Mouse (Mus musculus) C2C12 (cell line): Measurements from ENCODE around the gene BC049715. TPM values are rescaled to one million over a fixed set of nuclear protein-coding genes. Genes with fewer than 3 reads are reported as not detected.

ENCODE experiments used
- H3K27me3 ChIP-seq: one replicate; pipeline ENCODE4 v1.6.1; 2011; ENCODE audit not compliant: control insufficient read depth, insufficient read depth, insufficient read length
- H3K36me3 ChIP-seq: one replicate; pipeline ENCODE4 v1.6.1; 2011; ENCODE audit not compliant: control insufficient read depth, insufficient read depth
- H3K4me3 ChIP-seq: one replicate; pipeline ENCODE4 v1.5.1; 2011; ENCODE audit warnings: mild to moderate bottlenecking, control low read depth; ENCODE audit not compliant: poor library complexity, insufficient read depth, severe bottlenecking
- H3K79me2 ChIP-seq: one replicate; pipeline ENCODE4 v1.6.1; 2011; ENCODE audit not compliant: control insufficient read depth, insufficient read depth
- H3K79me3 ChIP-seq: one replicate; pipeline ENCODE4 v1.6.1; 2011; ENCODE audit warnings: low read depth, control low read depth
- H3ac ChIP-seq: one replicate; pipeline ENCODE3; 2011; ENCODE audit warnings: low read depth; ENCODE audit not compliant: control insufficient read depth, insufficient read length
- CEBPB ChIP-seq: IDR thresholded peaks from one replicate; pipeline ENCODE4 v1.6.1; 2011; ENCODE audit warnings: low read depth, mild to moderate bottlenecking, control low read depth, moderate library complexity
- CTCF ChIP-seq: IDR thresholded peaks from one replicate; pipeline ENCODE4 v1.5.1; 2011; ENCODE audit not compliant: control insufficient read depth, insufficient read depth, insufficient read length
- FOSL1 ChIP-seq: IDR thresholded peaks from one replicate; pipeline ENCODE4 v1.8.0; 2011; ENCODE audit warnings: mild to moderate bottlenecking, low read length; ENCODE audit not compliant: poor library complexity, insufficient read depth, severe bottlenecking
- MAX ChIP-seq: IDR thresholded peaks from one replicate; pipeline ENCODE4 v1.6.1; 2011; ENCODE audit warnings: mild to moderate bottlenecking, control low read depth
- MYOD1 ChIP-seq: IDR thresholded peaks from one replicate; pipeline ENCODE4 v1.6.1; 2011; ENCODE audit warnings: low read depth; ENCODE audit not compliant: control insufficient read depth, insufficient read length
- MYOG ChIP-seq: IDR thresholded peaks from one replicate; pipeline ENCODE4 v1.6.1; 2011; ENCODE audit not compliant: control insufficient read depth, insufficient read length; ENCODE audit errors: extremely low read depth
- USF1 ChIP-seq: IDR thresholded peaks from one replicate; pipeline ENCODE4 v1.6.1; 2011; ENCODE audit warnings: low read depth, mild to moderate bottlenecking, control low read depth, moderate library complexity
- polyA plus RNA-seq: library from polyadenylated mRNA; unstranded; fragments of >200 nt; fragmentation: generic; extraction: Trizol; gene quantifications from one replicate; pipeline ENCODE4 v1.2.1, GENCODE M21; 2012; ENCODE audit warnings: missing spikeins

Gene BC049715
- polyA plus RNA-seq, 1 experiment, result 0.13 TPM

- no peak for TF ChIP-seq MYOD1
- no peak for TF ChIP-seq MYOG
- TF ChIP-seq FOSL1, result no peak
- TF ChIP-seq CTCF, result no peak
- TF ChIP-seq MAX, result no peak
- no peak for TF ChIP-seq CEBPB
- TF ChIP-seq USF1, result no peak
- Histone ChIP-seq H3K27me3 (no peaks in the 10 kb centered on the region), H3ac (no peak overlapping the region), H3K36me3 (no peaks in the 10 kb centered on the region), H3K79me3 (no peaks in the 10 kb centered on the region), H3K79me2 (no peaks in the 10 kb centered on the region), H3K4me3 (no peak overlapping the region)
These were observed 28.7 kb downstream of the BC049715 start for GRCm38 (mm10) chr6:136856071-136856636.

DNA sequence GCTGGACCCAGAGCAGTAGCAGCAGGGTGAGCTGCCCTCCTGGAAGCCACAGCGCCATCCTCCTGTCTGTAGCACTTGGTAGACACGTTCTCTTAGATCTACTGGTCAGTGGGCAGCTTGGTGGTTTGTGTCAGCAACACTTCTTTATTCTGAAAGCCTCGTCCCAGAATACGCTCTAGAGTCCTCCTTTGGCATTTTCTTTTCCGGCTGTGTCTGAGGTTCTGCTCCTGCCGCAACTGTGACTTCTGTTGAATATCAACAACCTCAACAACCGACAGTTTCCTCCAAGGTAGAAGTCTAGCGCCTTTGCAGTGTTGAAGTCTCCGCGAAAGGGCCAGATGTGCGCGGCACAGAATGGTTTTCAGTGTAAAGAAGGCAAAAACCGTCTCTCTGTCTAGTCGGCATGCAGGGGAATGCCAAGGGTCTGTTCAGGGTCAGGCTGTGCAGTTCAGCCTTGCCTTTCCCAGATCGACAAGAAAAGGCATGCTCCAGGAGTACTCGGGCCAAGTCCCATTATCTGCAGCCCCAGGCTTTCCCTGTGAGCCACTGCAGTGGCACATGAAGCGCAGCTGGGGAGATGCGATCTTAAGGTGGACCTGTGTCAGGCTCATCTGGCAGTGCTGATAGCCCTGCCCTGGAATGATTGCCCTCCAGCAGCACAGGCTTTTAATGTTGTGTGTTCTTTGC is 29.9 kb downstream of the BC049715 start, which contains the start of gene Art4:
Gene Art4 (minus strand): TSS at position 548 of the 687 bp plus-strand sequence.
- H3ac ChIP-seq, result no peak within 1 kb of the TSS
- H3K79me3 ChIP-seq, result no peaks in the 10 kb centered on the region
- no peaks in the 10 kb centered on the region for H3K79me2 ChIP-seq
- no peaks in the 10 kb centered on the region for H3K27me3 ChIP-seq
- no peak for TF ChIP-seq MAX
- TF ChIP-seq CEBPB, result no peak
- no peak for TF ChIP-seq MYOD1
- no peak for TF ChIP-seq FOSL1
- TF ChIP-seq CTCF, result no peak
- no peak for TF ChIP-seq MYOG
- TF ChIP-seq USF1, result no peak
- H3K36me3 ChIP-seq, result no peaks in the 10 kb centered on the region
- no peak within 1 kb of the TSS for H3K4me3 ChIP-seq

- TF ChIP-seq CEBPB (no peak), MYOG (no peak), USF1 (no peak), MYOD1 (no peak), MAX (no peak), FOSL1 (no peak), CTCF (no peak)
- H3K4me3 ChIP-seq, result no peak overlapping the region
- no peaks in the 10 kb centered on the region for H3K36me3 ChIP-seq
- no peaks in the 10 kb centered on the region for H3K27me3 ChIP-seq
- H3K79me2 ChIP-seq, result no peaks in the 10 kb centered on the region
- no peak overlapping the region for H3ac ChIP-seq
- no peaks in the 10 kb centered on the region for H3K79me3 ChIP-seq
These were observed 30.4 kb downstream of the BC049715 start for GRCm38 (mm10) chr6:136857873-136858260.

DNA sequence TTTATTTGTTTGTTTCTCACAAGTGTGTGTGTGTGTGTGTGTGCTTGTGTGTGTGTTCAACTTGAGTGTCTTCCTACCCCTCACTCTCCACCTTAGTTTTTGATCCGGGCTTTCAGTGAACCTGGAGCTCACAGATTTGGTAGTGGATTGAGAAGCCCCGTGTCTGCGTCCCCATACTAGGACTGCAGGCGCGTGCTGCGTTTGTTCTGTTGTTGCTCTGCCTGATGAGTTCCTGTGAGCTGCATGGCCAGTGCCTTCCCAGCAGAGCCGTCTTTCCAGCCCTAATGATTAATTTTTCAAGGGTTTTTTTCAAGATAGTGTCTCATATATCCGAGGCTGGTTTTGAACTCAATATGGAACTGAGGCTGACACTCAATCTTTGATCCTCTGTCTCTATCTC is 31.0 kb downstream of the BC049715 start:
- H3K4me3 ChIP-seq, result no peak overlapping the region
- H3ac ChIP-seq, result no peak overlapping the region
- no peak for TF ChIP-seq FOSL1
- no peak for TF ChIP-seq MAX
- TF ChIP-seq MYOG, result no peak
- TF ChIP-seq MYOD1, result no peak
- TF ChIP-seq CTCF, result no peak
- no peak for TF ChIP-seq USF1
- no peak for TF ChIP-seq CEBPB
- no peaks in the 10 kb centered on the region for H3K27me3 ChIP-seq
- no peaks in the 10 kb centered on the region for H3K79me3 ChIP-seq
- H3K36me3 ChIP-seq, result no peaks in the 10 kb centered on the region
- H3K79me2 ChIP-seq, result no peaks in the 10 kb centered on the region

DNA sequence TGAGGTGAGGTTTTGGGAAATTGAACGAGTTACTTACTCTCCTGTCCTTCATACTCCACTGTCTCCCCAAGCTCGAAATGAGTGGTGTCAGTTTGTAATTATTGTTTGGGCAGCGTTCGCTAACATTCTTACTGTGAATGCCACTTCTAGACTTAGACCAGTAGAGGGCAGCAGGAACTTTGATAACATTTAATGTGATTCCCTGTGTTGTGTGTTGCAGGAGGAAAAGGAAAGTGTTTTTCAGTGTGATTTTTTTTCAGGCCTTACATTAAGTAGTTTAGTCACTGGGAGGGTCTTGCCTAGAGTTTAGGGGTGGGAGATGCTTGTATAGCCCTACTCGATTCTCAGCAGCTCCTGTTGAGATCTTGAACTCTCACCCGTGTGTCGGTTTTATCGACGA is 33.6 kb downstream of the BC049715 start:
- H3K79me3 ChIP-seq, result no peaks in the 10 kb centered on the region
- H3K27me3 ChIP-seq, result no peaks in the 10 kb centered on the region
- H3K36me3 ChIP-seq, result no peaks in the 10 kb centered on the region
- H3ac ChIP-seq, result peak overlapping the region; percentile 14
- H3K79me2 ChIP-seq, result no peaks in the 10 kb centered on the region
- H3K4me3 ChIP-seq, result no peak overlapping the region
- TF ChIP-seq CTCF (no peak), CEBPB (no peak), MYOG (no peak), FOSL1 (no peak), USF1 (no peak)

GRCm38 (mm10) chr6:136865360-136865759 is 37.9 kb downstream of the BC049715 start:
- TF ChIP-seq MYOD1, result no peak
- no peak for TF ChIP-seq USF1
- no peak for TF ChIP-seq MAX
- no peak for TF ChIP-seq CEBPB
- no peak for TF ChIP-seq CTCF
- no peak for TF ChIP-seq FOSL1
- no peak for TF ChIP-seq MYOG
- Histone ChIP-seq H3K27me3 (no peaks in the 10 kb centered on the region), H3K36me3 (no peaks in the 10 kb centered on the region), H3ac (no peak overlapping the region), H3K79me2 (no peaks in the 10 kb centered on the region), H3K79me3 (no peaks in the 10 kb centered on the region), H3K4me3 (no peak overlapping the region)
